9 mouse cellular contexts compared by ENCODE assay signal in the genomic region with DNA sequence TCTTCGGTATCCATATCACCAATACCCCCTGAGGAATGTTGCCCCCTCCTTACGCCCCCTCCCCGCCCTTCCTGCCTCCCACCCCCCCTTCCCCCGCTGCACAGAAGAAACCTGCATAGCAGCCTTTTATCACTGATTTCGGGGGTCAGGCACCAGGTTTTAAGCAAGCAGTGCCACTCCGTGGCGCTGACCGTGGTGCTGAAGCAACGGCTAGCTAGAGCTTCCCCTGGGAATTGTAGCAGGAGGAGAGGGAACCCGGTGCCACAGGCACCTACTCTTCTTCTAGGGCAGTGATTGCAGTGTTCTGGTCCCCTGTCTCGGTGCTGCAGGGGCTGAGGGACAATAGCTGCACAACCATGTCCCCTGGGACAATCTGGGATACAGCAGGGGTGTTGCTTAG. TPM values are rescaled to one million over a fixed set of nuclear protein-coding genes. Genes with fewer than 3 reads are reported as not detected.
DNase-seq lines count a peak whose midpoint lies in the region; ATAC-seq and TF ChIP-seq lines count a peak whose summit lies in the region.
"Had no signal": no experiment of that assay in that cellular context is flagged by ENCODE, and none has a peak within 500 bp of the region (broad histone marks: within the 10 kb centered on the region; RNA-seq: fewer than 3 reads in every experiment).

No protein-coding gene starts in this region.

- no peaks in the 10 kb centered on the region for H3K27me3 ChIP-seq in forebrain, embryonic 11.5 days (ENCODE audit: control insufficient read depth, insufficient read depth, low read length)
- no peaks in the 10 kb centered on the region for H3K27me3 ChIP-seq in forebrain, embryonic 15.5 days
- no peaks in the 10 kb centered on the region for H3K27me3 ChIP-seq in thymus, adult 2 months (ENCODE audit: control insufficient read depth, insufficient read depth, low read length)
- H3K27me3 ChIP-seq in hindbrain, embryonic 10.5 days (ENCODE audit: insufficient read depth, poor library complexity, severe bottlenecking): no peaks in the 10 kb centered on the region
- no peaks in the 10 kb centered on the region for H3K27me3 ChIP-seq in stomach, postnatal 0 days (ENCODE audit: control insufficient read depth, insufficient read depth, low read length)
- H3K27me3 ChIP-seq in intestine, embryonic 16.5 days (replicated peaks; ENCODE audit: control insufficient read depth, insufficient read depth, low read length): no peaks in the 10 kb centered on the region

- no peak overlapping the region for H3K4me2 ChIP-seq in forebrain, embryonic 11.5 days (ENCODE audit: low read depth, low read length, severe bottlenecking)
- H3K4me2 ChIP-seq in forebrain, embryonic 15.5 days (replicated peaks): no peak overlapping the region
- H3K4me2 ChIP-seq in stomach, postnatal 0 days (replicated peaks; ENCODE audit: low read depth): no peak overlapping the region
- H3K4me2 ChIP-seq in intestine, embryonic 16.5 days (ENCODE audit: low read depth, low read length): no peak overlapping the region

- peak; percentile 83 for DNase-seq in forebrain, embryonic 11.5 days (ENCODE audit: low spot score)
- DNase-seq in thymus, postnatal 0 days (ENCODE audit: low spot score): peak; percentile 48
- DNase-seq in thymus, adult 2 months: no peak
- peak; percentile 68 for DNase-seq in hindbrain, embryonic 10.5 days (ENCODE audit: low spot score)
- DNase-seq in lung, postnatal 14 days: peak; percentile 69
- DNase-seq in stomach, postnatal 0 days (ENCODE audit: low spot score): peak; percentile 74

- no peaks in the 10 kb centered on the region for H3K9me3 ChIP-seq in forebrain, embryonic 11.5 days (ENCODE audit: control insufficient read depth, low read length)
- H3K9me3 ChIP-seq in forebrain, embryonic 15.5 days: no peaks in the 10 kb centered on the region
- no peaks in the 10 kb centered on the region for H3K9me3 ChIP-seq in hindbrain, embryonic 10.5 days
- no peaks in the 10 kb centered on the region for H3K9me3 ChIP-seq in stomach, postnatal 0 days (ENCODE audit: control insufficient read depth, low read length)
- no peaks in the 10 kb centered on the region for H3K9me3 ChIP-seq in intestine, embryonic 16.5 days (ENCODE audit: control insufficient read depth, low read length)

- H3K9ac ChIP-seq in forebrain, embryonic 11.5 days (ENCODE audit: low read length): no peak overlapping the region
- no peak overlapping the region for H3K9ac ChIP-seq in forebrain, embryonic 15.5 days (replicated peaks)
- no peak overlapping the region for H3K9ac ChIP-seq in stomach, postnatal 0 days (ENCODE audit: low read length)
- no peak overlapping the region for H3K9ac ChIP-seq in intestine, embryonic 16.5 days (ENCODE audit: low read depth, low read length)

- H3K27ac ChIP-seq in forebrain, embryonic 11.5 days (ENCODE audit: low read depth, low read length): no peak overlapping the region
- H3K27ac ChIP-seq in forebrain, embryonic 15.5 days (replicated peaks): no peak overlapping the region
- no peak overlapping the region for H3K27ac ChIP-seq in thymus, adult 2 months (ENCODE audit: control insufficient read depth, insufficient read depth, low read length)
- no peak overlapping the region for H3K27ac ChIP-seq in hindbrain, embryonic 10.5 days
- H3K27ac ChIP-seq in stomach, postnatal 0 days (replicated peaks): no peak overlapping the region
- no peak overlapping the region for H3K27ac ChIP-seq in intestine, embryonic 16.5 days (ENCODE audit: low read length)

- H3K4me1 ChIP-seq in forebrain, embryonic 11.5 days (replicated peaks; ENCODE audit: control insufficient read depth, insufficient read depth, low read length): no peaks in the 10 kb centered on the region
- H3K4me1 ChIP-seq in forebrain, embryonic 15.5 days: no peaks in the 10 kb centered on the region
- H3K4me1 ChIP-seq in thymus, adult 2 months (replicated peaks; ENCODE audit: control insufficient read depth, insufficient read depth, low read length): no peaks in the 10 kb centered on the region
- peaks cover 7% of the 10 kb centered on the region for H3K4me1 ChIP-seq in hindbrain, embryonic 10.5 days (replicated peaks)
- H3K4me1 ChIP-seq in stomach, postnatal 0 days (replicated peaks; ENCODE audit: control insufficient read depth, insufficient read depth): no peaks in the 10 kb centered on the region
- H3K4me1 ChIP-seq in intestine, embryonic 16.5 days (ENCODE audit: control insufficient read depth, insufficient read depth, low read length): no peaks in the 10 kb centered on the region

- no peak for TF ChIP-seq POLR2A in thymus, adult 2 months (IDR thresholded peaks at IDR 0.05; ENCODE audit: control insufficient read depth, extremely low read depth, insufficient read depth, low read length, poor library complexity)

- no peak for TF ChIP-seq EP300 in stomach, postnatal 0 days (optimal IDR thresholded peaks at IDR 0.05)

- no peak overlapping the region for H3K4me3 ChIP-seq in forebrain, embryonic 11.5 days (ENCODE audit: low read depth, low read length)
- no peak overlapping the region for H3K4me3 ChIP-seq in forebrain, embryonic 15.5 days
- H3K4me3 ChIP-seq in thymus, adult 2 months (ENCODE audit: control insufficient read depth, insufficient read depth, low read length): no peak overlapping the region
- no peak overlapping the region for H3K4me3 ChIP-seq in hindbrain, embryonic 10.5 days
- no peak overlapping the region for H3K4me3 ChIP-seq in stomach, postnatal 0 days (ENCODE audit: low read depth, low read length)
- no peak overlapping the region for H3K4me3 ChIP-seq in intestine, embryonic 16.5 days (ENCODE audit: low read length)
- H3K4me3 ChIP-seq: erythroblast, embryonic 14.5 days had no signal

- WGBS in forebrain, embryonic 11.5 days: 4% methylated on average over 11 of the region's 11 CpGs
- 1% methylated on average over 11 of the region's 11 CpGs for WGBS in forebrain, embryonic 15.5 days
- WGBS in thymus, adult 2 months: 5% methylated on average over 11 of the region's 11 CpGs
- 1% methylated on average over 11 of the region's 11 CpGs for WGBS in hindbrain, embryonic 10.5 days
- 2% methylated on average over 11 of the region's 11 CpGs for WGBS in stomach, postnatal 0 days
- 1% methylated on average over 11 of the region's 11 CpGs for WGBS in intestine, embryonic 16.5 days

- H3K36me3 ChIP-seq in forebrain, embryonic 11.5 days (ENCODE audit: control insufficient read depth, insufficient read depth, low read length): no peaks in the 10 kb centered on the region
- no peaks in the 10 kb centered on the region for H3K36me3 ChIP-seq in forebrain, embryonic 15.5 days
- no peaks in the 10 kb centered on the region for H3K36me3 ChIP-seq in thymus, adult 2 months (ENCODE audit: control insufficient read depth, insufficient read depth, low read length)
- no peaks in the 10 kb centered on the region for H3K36me3 ChIP-seq in hindbrain, embryonic 10.5 days
- no peaks in the 10 kb centered on the region for H3K36me3 ChIP-seq in stomach, postnatal 0 days (ENCODE audit: control insufficient read depth, insufficient read depth, low read length)
- H3K36me3 ChIP-seq in intestine, embryonic 16.5 days (ENCODE audit: control insufficient read depth, insufficient read depth, low read length): no peaks in the 10 kb centered on the region

- no peak for ATAC-seq in forebrain, embryonic 11.5 days (replicated peaks; ENCODE audit: low FRiP score)
- no peak for ATAC-seq in forebrain, embryonic 15.5 days (replicated peaks)
- no peak for ATAC-seq in stomach, postnatal 0 days (ENCODE audit: low FRiP score, low TSS enrichment)
- no peak for ATAC-seq in intestine, embryonic 16.5 days

- TF ChIP-seq CTCF in thymus, adult 2 months (IDR thresholded peaks at IDR 0.05; ENCODE audit: borderline replicate concordance, control insufficient read depth, extremely low read depth, insufficient read depth, low read length, poor library complexity): no peak
- no peak for TF ChIP-seq CTCF in stomach, postnatal 0 days (IDR thresholded peaks at IDR 0.05; ENCODE audit: low read depth)

RNA-seq across cellular contexts. Expression of a gene that starts 50.0 kb away (rescaled TPM):
- not detected in 2 replicates for polyA plus RNA-seq in forebrain, embryonic 11.5 days (2014; fragmentation: Nextera tagmentation; extraction: Ambion mirVana)
- polyA plus RNA-seq in forebrain, embryonic 15.5 days (2015; fragmentation: Nextera tagmentation; extraction: Ambion mirVana): 1.2 and 1.3 TPM in 2 replicates
- 0.10 TPM in 1 of 2 replicates, not detected in the other for polyA plus RNA-seq in thymus, postnatal 0 days (2015; fragmentation: Nextera tagmentation; extraction: Ambion mirVana)
- polyA plus RNA-seq in thymus, adult 2 months (2012; rRNA removed): 0.11 and 0.28 TPM in 2 replicates
- polyA plus RNA-seq in hindbrain, embryonic 10.5 days (2016; fragmentation: Nextera tagmentation; extraction: Ambion mirVana): 0.54 and 1.8 TPM in 2 replicates
- 0.21 and 0.23 TPM in 2 replicates for polyA plus RNA-seq in stomach, postnatal 0 days (2015; fragmentation: Nextera tagmentation; extraction: Ambion mirVana)
- not detected in 2 replicates for polyA plus RNA-seq in intestine, embryonic 16.5 days (2015; fragmentation: Nextera tagmentation; extraction: Ambion mirVana)
- polyA plus RNA-seq: erythroblast, embryonic 14.5 days had no signal
